Mouse (Mus musculus): ENCODE measurements around the gene Gapdh. TPM values are rescaled to one million over a fixed set of nuclear protein-coding genes. Genes with fewer than 3 reads are reported as not detected.

Gapdh gene
- total RNA-seq, 2 experiments from 2014 or later, result 8,476 to 11,435 TPM

Small RNA genes within 50 kb of the gene (microRNA-seq; reads per million reads assigned to microRNA genes)
- gene Mir3098, result 1.4 reads per million

Other genes with a start within 250 kb of the Gapdh start
- gene Ptms, start 246.4 kb downstream of the Gapdh start, total RNA-seq (2021), result 100 to 1,000 TPM in 1 of 2 experiments, 10 to 100 TPM in 1; 64.3 to 105 TPM
- gene Mlf2, start 235.1 kb downstream of the Gapdh start, total RNA-seq (2021), result 100 to 1,000 TPM; 196 to 205 TPM
- 100 to 1,000 TPM; 109 to 121 TPM for gene Cops7a, start 200.9 kb downstream of the Gapdh start, total RNA-seq (2021)
- under 1 TPM; 0.75 to 0.93 TPM for gene Pianp, start 169.8 kb downstream of the Gapdh start, total RNA-seq (2021)
- gene Zfp384, start 157.3 kb downstream of the Gapdh start, total RNA-seq (2021), result 10 to 100 TPM; 22.4 to 24.0 TPM
- gene Ing4, start 126.7 kb downstream of the Gapdh start, total RNA-seq (2021), result 10 to 100 TPM; 22.0 to 23.2 TPM
- gene Acrbp, start 116.8 kb downstream of the Gapdh start, total RNA-seq (2021), result 1 to 10 TPM; 2.0 to 2.4 TPM
- not detected for gene Lpar5, start 98.5 kb downstream of the Gapdh start, total RNA-seq (2021)
- 10 to 100 TPM; 64.1 to 70.6 TPM for gene Chd4, start 70.5 kb downstream of the Gapdh start, total RNA-seq (2021)
- 10 to 100 TPM; 16.3 to 17.7 TPM for gene Nop2, start 34.6 kb downstream of the Gapdh start, total RNA-seq (2021)
- 1 to 10 TPM; 5.8 to 6.3 TPM for gene Iffo1, start 21.2 kb downstream of the Gapdh start, total RNA-seq (2021)
- 1 to 10 TPM; 6.5 to 8.2 TPM for gene Ncapd2, start 25.2 kb upstream of the Gapdh start, total RNA-seq (2021)
- 100 to 1,000 TPM; 212 to 229 TPM for gene Mrpl51, start 25.3 kb upstream of the Gapdh start, total RNA-seq (2021)
- 10 to 100 TPM; 13.1 to 14.9 TPM for gene Vamp1, start 49.1 kb upstream of the Gapdh start, total RNA-seq (2021)
- 1 to 10 TPM; 1.9 to 3.0 TPM for gene Tapbpl, start 65.4 kb upstream of the Gapdh start, total RNA-seq (2021)
- gene Cd27, start 70.5 kb upstream of the Gapdh start, total RNA-seq (2021), result under 1 TPM; 0.19 to 0.68 TPM
- not detected for gene Tuba3a, start 119.6 kb upstream of the Gapdh start, total RNA-seq (2021)
- 10 to 100 TPM; 15.3 to 17.7 TPM for gene Ltbr, start 147.4 kb upstream of the Gapdh start, total RNA-seq (2021)
- under 1 TPM; 0.19 to 0.25 TPM for gene Scnn1a, start 154.2 kb upstream of the Gapdh start, total RNA-seq (2021)
- gene Tnfrsf1a, start 182.9 kb upstream of the Gapdh start, total RNA-seq (2021), result 10 to 100 TPM; 16.6 to 24.9 TPM
- gene Plekhg6, start 214.3 kb upstream of the Gapdh start, total RNA-seq (2021), result not detected

Data from gastrocnemius, adult 18-20 months (tissue).